Mouse (Mus musculus) spleen, postnatal 4 days (tissue): Measurements from ENCODE around the gene Krtap1-4.

ENCODE experiments used
- DNase-seq, 2 experiments: peaks; one replicate each; pipeline ENCODE4 v3.0.0; 2022; ENCODE audit warnings: low spot score in 2 of 2

Gene Krtap1-4

DNA sequence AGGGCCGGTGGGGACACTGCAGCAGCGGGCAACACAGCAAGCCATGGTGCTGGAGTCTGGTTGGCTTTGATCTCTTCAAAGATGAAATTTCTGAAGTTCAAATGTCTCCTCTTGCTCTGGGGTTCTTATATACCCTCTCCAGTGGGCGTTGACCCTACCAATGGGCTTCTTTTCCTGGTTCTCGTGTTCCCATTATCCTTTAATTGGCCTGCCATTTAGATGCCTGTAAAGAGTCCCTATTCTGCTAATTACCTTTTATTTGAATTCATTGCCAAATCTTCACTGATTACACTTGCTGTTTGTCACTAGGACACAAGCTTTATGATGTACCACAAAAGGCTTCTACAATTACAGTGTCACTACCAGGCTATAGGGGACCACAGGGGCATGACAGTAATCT lies 32.7 kb downstream of the Krtap1-4 start, which contains the start of gene Krtap3-3:
Gene Krtap3-3, minus strand, starts transcription at position 101 of the 400 bp plus-strand sequence.
- no peak for DNase-seq

DNA sequence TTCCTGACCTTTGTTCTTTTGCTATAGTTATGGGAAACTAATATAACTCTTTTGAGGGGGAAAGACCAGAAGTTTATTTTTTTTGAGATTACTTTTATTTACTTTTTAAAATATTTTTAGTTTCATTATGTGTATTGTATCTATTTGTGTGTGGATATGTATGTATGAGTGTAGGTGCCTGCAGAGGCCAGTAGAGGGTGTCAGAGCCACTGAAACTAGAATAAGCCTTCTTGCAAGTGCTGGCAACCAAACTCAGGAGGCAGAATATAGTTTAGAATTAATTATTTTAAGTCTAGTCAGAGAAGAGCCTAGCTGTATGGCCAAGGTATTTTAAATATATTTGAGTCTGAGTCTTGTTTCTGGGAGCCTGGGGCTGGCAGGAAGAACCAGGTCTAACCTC lies 35.6 kb downstream of the Krtap1-4 start:
- no peak for DNase-seq

DNA sequence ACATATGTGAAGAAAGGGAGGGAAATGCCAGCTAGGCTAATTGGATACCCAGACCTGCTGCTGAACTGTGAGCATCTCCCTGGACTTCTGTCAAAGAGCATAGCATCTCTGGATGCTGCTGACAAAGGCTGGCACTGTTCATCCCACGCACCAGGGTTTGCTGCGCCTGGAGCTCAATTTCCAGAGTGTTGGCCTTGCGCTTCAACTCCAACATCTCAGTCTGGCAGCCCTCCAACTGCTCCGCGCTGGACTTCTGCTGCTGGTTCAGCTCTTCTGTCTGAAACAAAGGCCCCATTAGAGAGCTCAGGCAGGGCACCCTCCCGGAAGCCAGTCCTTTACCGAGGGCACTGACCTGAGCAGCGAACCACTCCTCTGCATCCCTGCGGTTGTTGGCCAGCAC lies 43.7 kb downstream of the Krtap1-4 start:
- DNase-seq = no peak
